Mouse (Mus musculus) adrenal gland, adult 18-20 months (tissue): ENCODE measurements at regions not wholly inside any gene's neighbourhood (a gene's known extent, or its start where the extent isn't known, plus 50 kb on each side); places are given as distances from the start of the nearest gene placed in this dataset.

ENCODE experiments used
- DNase-seq, 2 experiments: peaks; one replicate each; pipeline ENCODE4 v3.0.0; 2021 to 2022; ENCODE audit warnings: low spot score in 2 of 2

DNA sequence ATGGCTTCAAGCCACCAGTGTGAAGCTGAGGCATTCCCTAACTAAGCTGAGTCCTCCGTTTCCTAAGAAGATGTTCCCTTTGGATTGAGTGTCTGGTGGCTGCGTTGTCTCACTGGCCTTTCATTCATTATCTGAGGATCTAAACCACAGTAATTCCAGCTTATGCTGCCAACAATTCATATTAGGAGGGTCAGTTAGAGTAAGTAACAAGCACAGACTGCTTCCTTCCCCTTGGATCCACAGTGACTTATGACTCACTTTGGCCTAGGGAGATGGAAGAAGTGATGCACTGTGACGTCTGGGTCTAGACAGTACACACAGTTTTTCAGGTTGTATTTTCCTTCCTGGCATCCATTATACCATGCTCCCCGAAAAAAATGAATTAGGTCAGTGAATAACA, 57.8 kb upstream of the Npy start:
- DNase-seq: no peak

DNA sequence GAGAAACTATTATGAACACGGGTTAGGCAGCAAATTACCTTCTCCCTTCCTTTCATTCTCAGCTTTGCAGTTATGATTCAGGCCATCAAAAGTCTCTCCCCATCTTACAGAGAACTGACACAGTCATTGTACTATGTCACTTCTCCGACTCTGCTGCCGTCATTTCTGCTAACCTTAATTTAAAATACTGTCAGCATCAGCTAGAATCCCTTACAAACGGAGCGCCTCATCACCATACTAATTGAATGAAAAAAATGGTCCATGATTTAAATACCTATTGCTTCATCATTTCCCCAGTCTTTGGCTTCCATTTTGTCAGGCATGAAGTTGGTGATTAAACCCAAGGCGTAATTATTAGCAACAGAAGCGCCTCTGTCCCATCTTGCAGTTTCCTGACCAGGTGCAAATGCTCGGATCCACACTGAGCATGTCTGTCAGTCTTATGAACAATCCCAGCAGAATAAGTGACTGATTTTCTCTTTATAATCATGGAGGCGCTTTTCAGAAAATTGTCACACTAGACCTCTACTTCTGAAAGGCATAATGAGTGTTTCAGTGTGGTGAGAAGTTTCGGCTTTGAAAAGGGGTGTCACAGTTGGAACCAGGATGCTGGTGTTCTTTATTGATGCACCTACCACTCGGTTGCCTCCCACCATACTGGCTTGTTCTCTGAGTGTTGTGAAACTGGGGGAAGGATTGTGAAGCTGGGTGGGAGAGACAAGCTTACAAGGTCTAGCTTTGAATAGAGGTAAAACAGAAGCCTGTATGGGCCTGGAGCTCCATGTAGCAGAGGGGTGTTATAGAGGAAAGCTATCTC, 52.4 kb upstream of the Npy start:
- no peak for DNase-seq
